Mouse (Mus musculus) adrenal gland, postnatal 25 days (tissue): ENCODE measurements around the gene Dpt. TPM values are rescaled to one million over a fixed set of nuclear protein-coding genes. Genes with fewer than 3 reads are reported as not detected.
"Not testable (repeated sequence)": the region's sequence is repeated elsewhere in the genome, so short reads cannot be mapped to it uniquely, and the experiment has no call there.

ENCODE experiments used
- DNase-seq: peaks from one replicate; pipeline ENCODE4 v3.0.0; 2021; ENCODE audit warnings: mixed read lengths
- long read RNA-seq: library from polyadenylated mRNA; stranded (forward); transcript quantifications from one replicate; pipeline ENCODE4 v2.0.0, GENCODE M21; 2021
- total RNA-seq: library from RNA; stranded (reverse); gene quantifications from 2 replicates; pipeline ENCODE4 v1.2.3, GENCODE M21; 2021

Dpt gene
- 9.2 and 13.2 TPM in 2 replicates for total RNA-seq
- long read RNA-seq, partial matches to known transcripts = 0 of 4 reads
- long read RNA-seq, other reads (novel, unspliced or antisense) = 1 of 4 reads

- no peak for DNase-seq
Measured at GRCm38 (mm10) chr1:164796471-164796870, at the start of gene Dpt. Gene Dpt, plus strand, starts transcription at chr1:164796644.

GRCm38 (mm10) chr1:164753736-164754135 is 42.7 kb upstream of the Dpt start:
- DNase-seq = no peak

- DNase-seq = no peak
Measured at GRCm38 (mm10) chr1:164755671-164756070, 40.8 kb upstream of the Dpt start.

- DNase-seq = no peak
Measured at GRCm38 (mm10) chr1:164756951-164757350, 39.5 kb upstream of the Dpt start.

- no peak for DNase-seq
Measured at GRCm38 (mm10) chr1:164758401-164758800, 38.0 kb upstream of the Dpt start.

GRCm38 (mm10) chr1:164762276-164762675 is 34.2 kb upstream of the Dpt start:
- peak; percentile 13 for DNase-seq

- no peak for DNase-seq
Measured at GRCm38 (mm10) chr1:164766646-164767045, 29.8 kb upstream of the Dpt start.

- peak; percentile 9 for DNase-seq
Measured at GRCm38 (mm10) chr1:164770611-164771010, 25.8 kb upstream of the Dpt start.

GRCm38 (mm10) chr1:164780851-164781510 is 15.5 kb upstream of the Dpt start:
- DNase-seq = no peak

GRCm38 (mm10) chr1:164786165-164786564 is 10.3 kb upstream of the Dpt start:
- no peak for DNase-seq

- no peak for DNase-seq
Measured at GRCm38 (mm10) chr1:164787771-164788170, 8.7 kb upstream of the Dpt start.

GRCm38 (mm10) chr1:164788292-164788691 is 8.2 kb upstream of the Dpt start:
- no peak for DNase-seq

- not testable (repeated sequence) for DNase-seq
Measured at GRCm38 (mm10) chr1:164790296-164790695, 6.1 kb upstream of the Dpt start.

GRCm38 (mm10) chr1:164793049-164793448 is 3.4 kb upstream of the Dpt start:
- no peak for DNase-seq

- DNase-seq = no peak
Measured at GRCm38 (mm10) chr1:164797746-164798285, 1.4 kb downstream of the Dpt start.

GRCm38 (mm10) chr1:164798471-164798922 is 2.1 kb downstream of the Dpt start:
- DNase-seq = peak; percentile 19

GRCm38 (mm10) chr1:164799161-164799560 is 2.7 kb downstream of the Dpt start:
- DNase-seq = no peak

- DNase-seq = no peak
Measured at GRCm38 (mm10) chr1:164804277-164804676, 7.8 kb downstream of the Dpt start.

GRCm38 (mm10) chr1:164804751-164805435 is 8.4 kb downstream of the Dpt start:
- no peak for DNase-seq

- DNase-seq = peak; percentile 11
Measured at GRCm38 (mm10) chr1:164809371-164809770, 12.9 kb downstream of the Dpt start.

- DNase-seq = no peak
Measured at GRCm38 (mm10) chr1:164811296-164811695, 14.9 kb downstream of the Dpt start.

- no peak for DNase-seq
Measured at GRCm38 (mm10) chr1:164814243-164814642, 17.8 kb downstream of the Dpt start.

- DNase-seq = no peak
Measured at GRCm38 (mm10) chr1:164815330-164815729, 18.9 kb downstream of the Dpt start.
